ENCODE assay signal across 11 mouse cellular contexts in the genomic region with DNA sequence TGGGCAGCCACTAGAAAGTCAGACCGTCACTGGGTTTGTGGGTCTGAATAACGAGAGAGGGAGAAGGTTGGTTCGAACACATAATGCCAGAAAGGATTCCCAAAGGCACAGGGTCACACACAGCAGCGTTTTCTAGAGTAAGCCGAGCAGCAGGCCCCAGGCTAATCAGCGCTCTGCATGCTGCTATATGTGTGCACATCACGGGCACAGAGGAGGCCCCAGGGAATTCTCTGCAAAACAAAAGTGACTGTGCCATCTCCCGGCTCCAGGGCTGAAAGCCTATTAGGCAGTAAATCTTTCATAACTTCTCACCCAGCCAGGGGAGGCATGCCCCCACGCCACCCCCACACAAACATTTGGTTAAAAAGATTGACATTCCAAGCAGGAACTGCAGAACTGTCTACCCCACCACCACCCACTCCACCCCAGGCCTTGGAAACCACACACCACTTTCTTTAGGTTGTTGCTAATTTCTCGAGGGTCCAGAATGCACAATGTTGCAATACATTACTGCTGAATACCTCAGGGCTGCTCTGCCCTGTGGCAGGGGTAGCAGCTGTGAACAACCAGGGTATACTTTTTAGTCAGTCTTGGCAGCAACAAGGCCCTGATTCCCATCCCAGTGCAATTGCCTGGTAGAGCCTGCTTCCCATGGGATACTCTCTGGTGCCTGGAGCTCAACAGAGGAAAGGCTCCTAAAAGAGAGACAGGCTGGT.
DNase-seq lines count a peak whose midpoint lies in the region; ATAC-seq and TF ChIP-seq lines count a peak whose summit lies in the region.
"Had no signal": no experiment of that assay in that cellular context is flagged by ENCODE, and none has a peak within 500 bp of the region (broad histone marks: within the 10 kb centered on the region; RNA-seq: fewer than 3 reads in every experiment).

No protein-coding gene starts in this region.

- no peak overlapping the region for H3K4me2 ChIP-seq in liver, embryonic 12.5 days
- no peak overlapping the region for H3K4me2 ChIP-seq in liver, postnatal 0 days (ENCODE audit: low read depth, low read length)
- H3K4me2 ChIP-seq in hindbrain, postnatal 0 days (ENCODE audit: low read depth, low read length): no peak overlapping the region
- no peak overlapping the region for H3K4me2 ChIP-seq in neural tube, embryonic 13.5 days
- no peak overlapping the region for H3K4me2 ChIP-seq in kidney, embryonic 14.5 days (replicated peaks; ENCODE audit: low read depth, low read length)
- H3K4me2 ChIP-seq: lung, embryonic 14.5 days had no signal

- H3K27me3 ChIP-seq in liver, embryonic 12.5 days (replicated peaks): no peaks in the 10 kb centered on the region
- no peaks in the 10 kb centered on the region for H3K27me3 ChIP-seq in liver, postnatal 0 days (ENCODE audit: insufficient read depth, low read length)
- 0 out of 2 replicates have a peak, but pooled peaks cover 8% of the 10 kb centered on the region for H3K27me3 ChIP-seq in hindbrain, embryonic 10.5 days (ENCODE audit: insufficient read depth, poor library complexity, severe bottlenecking)
- no peaks in the 10 kb centered on the region for H3K27me3 ChIP-seq in hindbrain, postnatal 0 days (ENCODE audit: insufficient read depth, low read length)
- H3K27me3 ChIP-seq in neural tube, embryonic 13.5 days: no peaks in the 10 kb centered on the region
- H3K27me3 ChIP-seq in kidney, embryonic 14.5 days (ENCODE audit: control insufficient read depth, insufficient read depth, low read length): no peaks in the 10 kb centered on the region

- H3K27ac ChIP-seq in liver, embryonic 12.5 days: peak overlapping the region; percentile 17; the same call in 1 of the 2 replicates
- no peak overlapping the region for H3K27ac ChIP-seq in liver, postnatal 0 days (ENCODE audit: low read depth)
- peak overlapping the region; percentile 1; the same call in 1 of the 2 replicates for H3K27ac ChIP-seq in hindbrain, embryonic 10.5 days
- no peak overlapping the region for H3K27ac ChIP-seq in hindbrain, postnatal 0 days
- H3K27ac ChIP-seq in neural tube, embryonic 13.5 days (replicated peaks): peak overlapping the region; percentile 85
- H3K27ac ChIP-seq in kidney, embryonic 14.5 days (ENCODE audit: low read depth, low read length): no peak overlapping the region
- H3K27ac ChIP-seq: heart, adult 2 months had no signal

- 63% methylated on average over 10 of the region's 10 CpGs for WGBS in liver, embryonic 12.5 days (ENCODE audit: insufficient replicate concordance)
- 66% methylated on average over 10 of the region's 10 CpGs for WGBS in liver, postnatal 0 days (ENCODE audit: insufficient replicate concordance)
- 44% methylated on average over 10 of the region's 10 CpGs for WGBS in hindbrain, embryonic 10.5 days
- 27% methylated on average over 10 of the region's 10 CpGs for WGBS in hindbrain, postnatal 0 days
- 11% methylated on average over 10 of the region's 10 CpGs for WGBS in neural tube, embryonic 13.5 days
- 40% methylated on average over 10 of the region's 10 CpGs for WGBS in kidney, embryonic 14.5 days

- peaks cover 18% of the 10 kb centered on the region; the same call in 1 of the 2 replicates for H3K4me1 ChIP-seq in liver, embryonic 12.5 days
- H3K4me1 ChIP-seq in liver, postnatal 0 days (ENCODE audit: insufficient read depth): no peaks in the 10 kb centered on the region
- H3K4me1 ChIP-seq in hindbrain, embryonic 10.5 days (replicated peaks): peaks cover 13% of the 10 kb centered on the region
- no peaks in the 10 kb centered on the region for H3K4me1 ChIP-seq in hindbrain, postnatal 0 days (ENCODE audit: insufficient read depth, low read length)
- peaks cover 34% of the 10 kb centered on the region for H3K4me1 ChIP-seq in neural tube, embryonic 13.5 days (replicated peaks)
- no peaks in the 10 kb centered on the region for H3K4me1 ChIP-seq in kidney, embryonic 14.5 days (ENCODE audit: control insufficient read depth, insufficient read depth, low read length)

- H3K36me3 ChIP-seq in liver, embryonic 12.5 days: no peaks in the 10 kb centered on the region
- no peaks in the 10 kb centered on the region for H3K36me3 ChIP-seq in liver, postnatal 0 days (replicated peaks; ENCODE audit: insufficient read depth, low read length)
- no peaks in the 10 kb centered on the region for H3K36me3 ChIP-seq in hindbrain, embryonic 10.5 days
- no peaks in the 10 kb centered on the region for H3K36me3 ChIP-seq in hindbrain, postnatal 0 days (ENCODE audit: insufficient read depth, low read length)
- H3K36me3 ChIP-seq in neural tube, embryonic 13.5 days: no peaks in the 10 kb centered on the region
- no peaks in the 10 kb centered on the region for H3K36me3 ChIP-seq in kidney, embryonic 14.5 days (ENCODE audit: control insufficient read depth, insufficient read depth, low read length)

- no peak for TF ChIP-seq CTCF in liver, postnatal 0 days (IDR thresholded peaks at IDR 0.05; ENCODE audit: low read depth)
- TF ChIP-seq CTCF in hindbrain, postnatal 0 days (IDR thresholded peaks at IDR 0.05; ENCODE audit: low read depth): no peak

- no peak overlapping the region for H3K9ac ChIP-seq in liver, embryonic 12.5 days
- H3K9ac ChIP-seq in liver, postnatal 0 days (replicated peaks): no peak overlapping the region
- H3K9ac ChIP-seq in hindbrain, postnatal 0 days (replicated peaks; ENCODE audit: low read length): no peak overlapping the region
- H3K9ac ChIP-seq in neural tube, embryonic 13.5 days: peak overlapping the region; percentile 9; the same call in 1 of the 2 replicates
- H3K9ac ChIP-seq in kidney, embryonic 14.5 days (ENCODE audit: low read depth, low read length): no peak overlapping the region
- H3K9ac ChIP-seq: lung, embryonic 14.5 days had no signal

- H3K4me3 ChIP-seq in liver, embryonic 12.5 days: no peak overlapping the region
- H3K4me3 ChIP-seq in liver, postnatal 0 days (ENCODE audit: low read depth, low read length): no peak overlapping the region
- H3K4me3 ChIP-seq in hindbrain, embryonic 10.5 days: no peak overlapping the region
- H3K4me3 ChIP-seq in hindbrain, postnatal 0 days (ENCODE audit: low read length): no peak overlapping the region
- H3K4me3 ChIP-seq in neural tube, embryonic 13.5 days: no peak overlapping the region
- H3K4me3 ChIP-seq in kidney, embryonic 14.5 days (ENCODE audit: low read length): no peak overlapping the region
- H3K4me3 ChIP-seq: heart, adult 2 months had no signal

- H3K9me3 ChIP-seq in liver, embryonic 12.5 days (replicated peaks): no peaks in the 10 kb centered on the region
- no peaks in the 10 kb centered on the region for H3K9me3 ChIP-seq in liver, postnatal 0 days (ENCODE audit: low read length)
- H3K9me3 ChIP-seq in hindbrain, embryonic 10.5 days: no peaks in the 10 kb centered on the region
- no peaks in the 10 kb centered on the region for H3K9me3 ChIP-seq in hindbrain, postnatal 0 days (ENCODE audit: low read length)
- no peaks in the 10 kb centered on the region for H3K9me3 ChIP-seq in neural tube, embryonic 13.5 days
- H3K9me3 ChIP-seq in kidney, embryonic 14.5 days (ENCODE audit: control insufficient read depth, low read length): no peaks in the 10 kb centered on the region

- no peak for TF ChIP-seq EP300 in liver, postnatal 0 days (IDR thresholded peaks at IDR 0.05; ENCODE audit: low read depth)

- no peak for DNase-seq in liver, postnatal 0 days
- no peak for DNase-seq in hindbrain, embryonic 10.5 days (ENCODE audit: low spot score)
- DNase-seq in hindbrain, postnatal 0 days (ENCODE audit: low spot score): peak; percentile 55
- DNase-seq in cerebellum, adult 9-11 months: no peak
- DNase-seq: cerebellum, postnatal 25 days; heart, adult 2 months; heart, postnatal 36 days; lung, embryonic 14.5 days had no signal

- no peak for ATAC-seq in liver, embryonic 12.5 days
- ATAC-seq in liver, postnatal 0 days: no peak
- ATAC-seq in hindbrain, postnatal 0 days: 0 out of 2 replicates have a peak, but pooled peaks have one; percentile 29
- ATAC-seq in neural tube, embryonic 13.5 days (ENCODE audit: low read depth): peak; percentile 86
- no peak for ATAC-seq in kidney, embryonic 14.5 days (ENCODE audit: low FRiP score, low TSS enrichment)

Comparison
In these comparisons a context has a peak if more than half of its experiments do, and no peak if none do; other contexts are left out.
1. H3K27ac ChIP-seq: peak in liver, embryonic 12.5 days (single experiment), hindbrain, embryonic 10.5 days (single experiment) and neural tube, embryonic 13.5 days (single experiment); none in liver, postnatal 0 days (single experiment), hindbrain, postnatal 0 days (single experiment) and kidney, embryonic 14.5 days (single experiment).
2. ATAC-seq: peak in hindbrain, postnatal 0 days (single experiment) and neural tube, embryonic 13.5 days (single experiment); none in liver, embryonic 12.5 days (single experiment), liver, postnatal 0 days (single experiment) and kidney, embryonic 14.5 days (single experiment).